Mouse (Mus musculus) hindbrain, embryonic 16.5 days (tissue): ENCODE results near the gene Spock3. TPM values are rescaled to one million over a fixed set of nuclear protein-coding genes. Genes with fewer than 3 reads are reported as not detected.
"Not testable (repeated sequence)": the region's sequence is repeated elsewhere in the genome, so short reads cannot be mapped to it uniquely, and the experiment has no call there.

Experiments used
- ATAC-seq: fragments of 200-750 bp; cut with Nextera tagmentation; 2 replicates; pipeline ENCODE4 v1.8.0; 2017; ENCODE audit warnings: moderate TSS enrichment, moderate library complexity
- H3K27ac ChIP-seq: fragments of 300-500 bp; sonication (generic); 2 replicates; pipeline ENCODE4 v1.5.1; 2014; ENCODE audit warnings: low read depth, mild to moderate bottlenecking, control low read depth, low read length, moderate library complexity
- H3K27me3 ChIP-seq: fragments of 300-500 bp; sonication (generic); replicated peaks from 2 replicates; pipeline ENCODE4 v1.6.1; 2014; ENCODE audit warnings: low read length; ENCODE audit not compliant: control insufficient read depth, insufficient read depth
- H3K36me3 ChIP-seq: fragments of 300-500 bp; sonication (generic); 2 replicates; pipeline ENCODE4 v1.6.1; 2014; ENCODE audit warnings: mild to moderate bottlenecking, low read length, moderate library complexity, mixed read lengths; ENCODE audit not compliant: control insufficient read depth, insufficient read depth
- H3K4me1 ChIP-seq: fragments of 300-500 bp; sonication (generic); 2 replicates; pipeline ENCODE4 v1.6.1; 2014; ENCODE audit warnings: low read depth, low read length; ENCODE audit not compliant: control insufficient read depth, insufficient read depth
- H3K4me2 ChIP-seq: fragments of 300-500 bp; sonication (generic); 2 replicates; pipeline ENCODE4 v1.6.1; 2014; ENCODE audit warnings: mild to moderate bottlenecking, low read length, control low read depth, moderate library complexity
- H3K4me3 ChIP-seq: fragments of 300-500 bp; sonication (generic); 2 replicates; pipeline ENCODE4 v1.5.1; 2014; ENCODE audit warnings: mild to moderate bottlenecking, low read length, control low read depth, moderate library complexity
- H3K9ac ChIP-seq: fragments of 300-500 bp; sonication (generic); 2 replicates; pipeline ENCODE4 v1.6.1; 2014; ENCODE audit warnings: low read depth, mild to moderate bottlenecking, control low read depth, low read length, moderate library complexity
- H3K9me3 ChIP-seq: fragments of 300-500 bp; sonication (generic); 2 replicates; pipeline ENCODE4 v1.6.1; 2014; ENCODE audit warnings: mild to moderate bottlenecking, low read length, moderate library complexity; ENCODE audit not compliant: control insufficient read depth
- WGBS: fragments of 180-500 bp; shearing (Covaris S2); extraction: QIAGEN DNeasy Blood & Tissue Kit; methylation state at CpG from one replicate; pipeline ENCODE4 v1.1.7; 2014; 5-methylcytosine and 5-hydroxymethylcytosine counted together
- polyA plus RNA-seq: library from polyadenylated mRNA; unstranded; fragments of >200 nt; fragmentation: Nextera tagmentation; extraction: Ambion mirVana; gene quantifications from 2 replicates; pipeline ENCODE4 v1.2.1, GENCODE M21; 2015

The Spock3 gene
- polyA plus RNA-seq, 1 experiment from 2014 or later = 112 TPM

GRCm38 (mm10) chr8:63120508-63120907 is 169.7 kb downstream of the Spock3 start:
- Histone ChIP-seq H3K9ac (no peak overlapping the region), H3K4me3 (no peak overlapping the region), H3K36me3 (no peaks in the 10 kb centered on the region), H3K27me3 (no peaks in the 10 kb centered on the region), H3K27ac (no peak overlapping the region), H3K4me1 (no peaks in the 10 kb centered on the region), H3K9me3 (no peaks in the 10 kb centered on the region), H3K4me2 (no peak overlapping the region)
- WGBS = 40% methylated on average over 2 of the region's 2 CpGs
- peak; percentile 81; the same call in 1 of the 2 replicates for ATAC-seq

GRCm38 (mm10) chr8:63135406-63135805 is 184.6 kb downstream of the Spock3 start:
- H3K27me3 ChIP-seq = no peaks in the 10 kb centered on the region
- WGBS = 89% methylated on average over 3 of the region's 3 CpGs
- no peak overlapping the region for H3K4me3 ChIP-seq
- no peaks in the 10 kb centered on the region for H3K36me3 ChIP-seq
- H3K4me2 ChIP-seq = no peak overlapping the region
- no peak overlapping the region for H3K9ac ChIP-seq
- ATAC-seq = no peak
- no peaks in the 10 kb centered on the region for H3K9me3 ChIP-seq
- H3K27ac ChIP-seq = no peak overlapping the region
- H3K4me1 ChIP-seq = no peaks in the 10 kb centered on the region

GRCm38 (mm10) chr8:63163861-63164260 is 213.1 kb downstream of the Spock3 start:
- H3K4me1 ChIP-seq, H3K27me3 ChIP-seq, H3K9ac ChIP-seq, H3K9me3 ChIP-seq, H3K36me3 ChIP-seq, ATAC-seq, H3K4me3 ChIP-seq, H3K4me2 ChIP-seq, H3K27ac ChIP-seq: not testable (repeated sequence)
- 59% methylated on average over 2 of the region's 2 CpGs for WGBS

GRCm38 (mm10) chr8:63165326-63165725 is 214.5 kb downstream of the Spock3 start:
- no peaks in the 10 kb centered on the region for H3K27me3 ChIP-seq
- H3K9ac ChIP-seq = no peak overlapping the region
- no peak overlapping the region for H3K4me2 ChIP-seq
- H3K4me3 ChIP-seq = no peak overlapping the region
- no peak for ATAC-seq
- no peak overlapping the region for H3K27ac ChIP-seq
- no peaks in the 10 kb centered on the region for H3K36me3 ChIP-seq
- no peaks in the 10 kb centered on the region for H3K4me1 ChIP-seq
- H3K9me3 ChIP-seq = no peaks in the 10 kb centered on the region

GRCm38 (mm10) chr8:63169956-63170355 is 219.1 kb downstream of the Spock3 start:
- no peaks in the 10 kb centered on the region for H3K4me1 ChIP-seq
- no peak overlapping the region for H3K9ac ChIP-seq
- no peaks in the 10 kb centered on the region for H3K36me3 ChIP-seq
- no peak overlapping the region for H3K27ac ChIP-seq
- ATAC-seq = no peak
- no peaks in the 10 kb centered on the region for H3K27me3 ChIP-seq
- no peak overlapping the region for H3K4me2 ChIP-seq
- H3K9me3 ChIP-seq = no peaks in the 10 kb centered on the region
- H3K4me3 ChIP-seq = no peak overlapping the region

- 77% methylated on average over 1 of the region's 1 CpGs for WGBS
Measured at GRCm38 (mm10) chr8:63181272-63181671, 230.5 kb downstream of the Spock3 start.

GRCm38 (mm10) chr8:63258812-63259385 is 308.1 kb downstream of the Spock3 start:
- Histone ChIP-seq H3K4me3 (no peak overlapping the region), H3K36me3 (no peaks in the 10 kb centered on the region), H3K9me3 (no peaks in the 10 kb centered on the region), H3K9ac (no peak overlapping the region), H3K27me3 (no peaks in the 10 kb centered on the region), H3K4me2 (no peak overlapping the region), H3K4me1 (no peaks in the 10 kb centered on the region), H3K27ac (no peak overlapping the region)
- ATAC-seq = no peak

More at GRCm38 (mm10) chr8:63181272-63181671, 230.5 kb downstream of the Spock3 start:
- H3K36me3 ChIP-seq = no peaks in the 10 kb centered on the region
- H3K27ac ChIP-seq = no peak overlapping the region
- no peaks in the 10 kb centered on the region for H3K4me1 ChIP-seq
- H3K9ac ChIP-seq = no peak overlapping the region
- ATAC-seq = no peak
- H3K27me3 ChIP-seq = no peaks in the 10 kb centered on the region
- no peaks in the 10 kb centered on the region for H3K9me3 ChIP-seq
- no peak overlapping the region for H3K4me3 ChIP-seq
- H3K4me2 ChIP-seq = no peak overlapping the region

- no peaks in the 10 kb centered on the region for H3K9me3 ChIP-seq
- no peak overlapping the region for H3K4me2 ChIP-seq
- H3K27me3 ChIP-seq = no peaks in the 10 kb centered on the region
- H3K27ac ChIP-seq = no peak overlapping the region
- no peak overlapping the region for H3K9ac ChIP-seq
- peak; percentile 60; the same call in 1 of the 2 replicates for ATAC-seq
- 59% methylated on average over 4 of the region's 4 CpGs for WGBS
- no peaks in the 10 kb centered on the region for H3K36me3 ChIP-seq
- no peaks in the 10 kb centered on the region for H3K4me1 ChIP-seq
- H3K4me3 ChIP-seq = no peak overlapping the region
Measured at GRCm38 (mm10) chr8:63262516-63262915, 311.7 kb downstream of the Spock3 start.

GRCm38 (mm10) chr8:63335366-63335765 is 384.6 kb downstream of the Spock3 start:
- no peak overlapping the region for H3K9ac ChIP-seq
- H3K4me3 ChIP-seq = no peak overlapping the region
- no peaks in the 10 kb centered on the region for H3K9me3 ChIP-seq
- no peak overlapping the region for H3K27ac ChIP-seq
- no peaks in the 10 kb centered on the region for H3K4me1 ChIP-seq
- WGBS = 100% methylated on average over 1 of the region's 1 CpGs
- H3K27me3 ChIP-seq = no peaks in the 10 kb centered on the region
- no peaks in the 10 kb centered on the region for H3K36me3 ChIP-seq
- H3K4me2 ChIP-seq = no peak overlapping the region
- ATAC-seq = no peak

GRCm38 (mm10) chr8:63368580-63368979 is 417.8 kb downstream of the Spock3 start:
- Histone ChIP-seq H3K9ac (no peak overlapping the region), H3K27me3 (no peaks in the 10 kb centered on the region), H3K4me1 (no peaks in the 10 kb centered on the region), H3K36me3 (no peaks in the 10 kb centered on the region), H3K27ac (no peak overlapping the region), H3K9me3 (no peaks in the 10 kb centered on the region), H3K4me3 (no peak overlapping the region), H3K4me2 (no peak overlapping the region)
- ATAC-seq = no peak
- 75% methylated on average over 6 of the region's 6 CpGs for WGBS
